Mouse (Mus musculus): Measurements from ENCODE around the gene Zfp583. TPM values are rescaled to one million over a fixed set of nuclear protein-coding genes. Genes with fewer than 3 reads are reported as not detected.
"Not testable (repeated sequence)": the region's sequence is repeated elsewhere in the genome, so short reads cannot be mapped to it uniquely, and the experiment has no call there.

The Zfp583 gene
- polyA plus RNA-seq, 1 experiment from 2014 or later = 13.6 TPM

GRCm38 (mm10) chr7:6358937-6359590, 28.0 kb upstream of the Zfp583 start:
- 52% methylated on average over 10 of the region's 10 CpGs for WGBS
- H3K9me3 ChIP-seq = no peaks in the 10 kb centered on the region
- H3K27me3 ChIP-seq = no peaks in the 10 kb centered on the region
- H3K4me3 ChIP-seq = no peak overlapping the region
- peaks cover 6% of the 10 kb centered on the region for H3K4me1 ChIP-seq (replicated peaks)
- H3K27ac ChIP-seq (replicated peaks) = peak overlapping the region; percentile 28; the same call in 1 of the 2 replicates
- H3K4me2 ChIP-seq = no peak overlapping the region
- no peak for ATAC-seq (ENCODE audit: low FRiP score, low read depth)
- H3K9ac ChIP-seq = no peak overlapping the region
- peaks cover 8% of the 10 kb centered on the region for H3K36me3 ChIP-seq

DNA sequence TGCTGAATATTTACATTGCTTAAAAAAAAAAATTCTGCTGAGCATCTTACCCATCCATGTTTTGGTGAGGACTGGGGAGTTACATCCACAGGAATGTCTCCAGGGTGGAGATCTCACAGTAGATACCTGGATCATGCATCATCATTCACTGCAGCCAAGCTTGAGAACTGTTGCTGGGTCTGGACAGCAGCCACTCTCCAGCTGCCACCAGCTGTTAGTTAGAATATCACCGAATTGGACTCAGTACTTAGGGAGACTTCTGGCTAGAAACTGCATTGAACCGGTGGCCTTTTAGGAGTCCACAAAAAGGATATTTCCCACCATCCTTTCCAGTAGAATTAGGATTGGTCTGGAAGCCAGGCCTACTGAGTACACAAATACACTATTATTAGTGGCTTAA, 27.0 kb upstream of the Zfp583 start:
- 79% methylated on average over 2 of the region's 2 CpGs for WGBS
- Histone ChIP-seq H3K9me3 (no peaks in the 10 kb centered on the region), H3K36me3 (peaks cover 17% of the 10 kb centered on the region), H3K9ac (no peak overlapping the region), H3K4me2 (no peak overlapping the region), H3K4me1 (replicated peaks) (no peaks in the 10 kb centered on the region), H3K27me3 (no peaks in the 10 kb centered on the region), H3K27ac (replicated peaks) (no peak overlapping the region), H3K4me3 (no peak overlapping the region)
- ATAC-seq (ENCODE audit: low FRiP score, low read depth) = no peak

GRCm38 (mm10) chr7:6344124-6344523, 13.0 kb upstream of the Zfp583 start:
- Histone ChIP-seq H3K36me3 (no peaks in the 10 kb centered on the region), H3K9ac (peak overlapping the region; percentile 72), H3K27me3 (no peaks in the 10 kb centered on the region), H3K4me1 (replicated peaks) (peaks cover 7% of the 10 kb centered on the region), H3K4me3 (peak overlapping the region; percentile 73), H3K9me3 (no peaks in the 10 kb centered on the region), H3K4me2 (peak overlapping the region; percentile 63), H3K27ac (replicated peaks) (peak overlapping the region; percentile 94)
- 30% methylated on average over 10 of the region's 10 CpGs for WGBS
- peak; percentile 19; the same call in 1 of the 2 replicates for ATAC-seq (ENCODE audit: low FRiP score, low read depth)

DNA sequence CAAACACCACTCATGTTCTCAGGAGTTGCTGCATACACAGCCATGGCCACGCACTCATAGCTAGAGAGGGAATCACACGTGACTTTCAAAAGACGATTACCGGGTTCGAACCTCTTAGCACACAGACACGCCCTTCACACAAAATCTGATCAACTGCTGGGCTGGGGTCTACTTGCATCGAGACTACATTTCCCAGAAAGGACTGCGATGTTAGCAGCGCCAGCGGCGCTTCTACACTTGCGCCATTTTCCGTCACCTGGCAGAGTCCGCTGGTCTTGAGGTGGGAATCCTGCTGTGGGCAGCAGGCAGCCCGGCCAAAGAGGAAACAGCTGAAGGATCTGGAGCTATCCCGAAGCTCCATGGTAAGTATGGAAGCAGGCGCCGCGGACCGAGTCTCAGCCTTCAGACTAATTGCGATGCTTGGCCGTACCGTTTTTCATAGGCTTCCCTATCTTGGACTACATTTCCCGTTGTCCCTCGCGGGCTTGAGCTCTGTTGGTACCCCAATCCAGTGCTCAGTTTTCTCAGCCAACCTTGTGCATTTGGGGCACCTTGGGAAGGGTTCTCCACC, 12.5 kb upstream of the Zfp583 start, which contains the start of gene Gm3854:
Gene Gm3854 (plus strand): TSS at position 259 of the 571 bp plus-strand sequence.
- Histone ChIP-seq H3K9me3 (no peaks in the 10 kb centered on the region), H3K36me3 (no peaks in the 10 kb centered on the region), H3K4me2 (peak within 1 kb of the TSS; percentile 63), H3K4me3 (peak within 1 kb of the TSS; percentile 73), H3K9ac (peak within 1 kb of the TSS; percentile 72), H3K4me1 (replicated peaks) (peaks cover 7% of the 10 kb centered on the region), H3K27ac (replicated peaks) (peak within 1 kb of the TSS; percentile 94), H3K27me3 (no peaks in the 10 kb centered on the region)
- WGBS = under 1% methylated on average over 26 of the region's 26 CpGs
- peak; percentile 94 for ATAC-seq (ENCODE audit: low FRiP score, low read depth)

- H3K27ac ChIP-seq (replicated peaks) = no peak overlapping the region
- WGBS = 84% methylated on average over 5 of the region's 5 CpGs
- H3K9ac ChIP-seq = no peak overlapping the region
- no peak overlapping the region for H3K4me2 ChIP-seq
- 0 out of 2 replicates have a peak, but pooled peaks cover 3% of the 10 kb centered on the region for H3K27me3 ChIP-seq
- no peak for ATAC-seq (ENCODE audit: low FRiP score, low read depth)
- no peaks in the 10 kb centered on the region for H3K9me3 ChIP-seq
- H3K4me3 ChIP-seq = no peak overlapping the region
- H3K4me1 ChIP-seq (replicated peaks) = peaks cover 7% of the 10 kb centered on the region
- no peaks in the 10 kb centered on the region for H3K36me3 ChIP-seq
These were observed 8.8 kb upstream of the Zfp583 start for GRCm38 (mm10) chr7:6339865-6340264.

GRCm38 (mm10) chr7:6330458-6331232, 440 bp downstream of the Zfp583 start:
- ATAC-seq (ENCODE audit: low FRiP score, low read depth) = peak; percentile 90
- H3K4me2 ChIP-seq = peak overlapping the region; percentile 72

GRCm38 (mm10) chr7:6300796-6301195, 30.3 kb downstream of the Zfp583 start:
- not testable (repeated sequence) for H3K27me3 ChIP-seq; ATAC-seq (ENCODE audit: low FRiP score, low read depth); H3K4me3 ChIP-seq; H3K9ac ChIP-seq; H3K27ac ChIP-seq (replicated peaks); H3K4me1 ChIP-seq (replicated peaks); H3K9me3 ChIP-seq; H3K4me2 ChIP-seq
- H3K36me3 ChIP-seq = peaks cover 57% of the 10 kb centered on the region
- WGBS = 81% methylated on average over 11 of the region's 11 CpGs

More at GRCm38 (mm10) chr7:6330458-6331232, 440 bp downstream of the Zfp583 start:
- peak overlapping the region; percentile 93 for H3K27ac ChIP-seq (replicated peaks)
- peak overlapping the region; percentile 67 for H3K4me3 ChIP-seq
- H3K36me3 ChIP-seq = peaks cover 12% of the 10 kb centered on the region
- WGBS = 12% methylated on average over 23 of the region's 23 CpGs
- peaks cover 11% of the 10 kb centered on the region for H3K4me1 ChIP-seq (replicated peaks)
- H3K27me3 ChIP-seq = no peaks in the 10 kb centered on the region
- H3K9ac ChIP-seq = peak overlapping the region; percentile 82
- H3K9me3 ChIP-seq = no peaks in the 10 kb centered on the region

- Histone ChIP-seq H3K4me1 (replicated peaks) (peaks cover 23% of the 10 kb centered on the region), H3K36me3 (peaks cover 35% of the 10 kb centered on the region)
- not testable (repeated sequence) for H3K27me3 ChIP-seq; ATAC-seq (ENCODE audit: low FRiP score, low read depth); H3K4me2 ChIP-seq; H3K9ac ChIP-seq; H3K9me3 ChIP-seq; H3K4me3 ChIP-seq; H3K27ac ChIP-seq (replicated peaks)
- WGBS = 88% methylated on average over 6 of the region's 6 CpGs
These were observed 40.0 kb downstream of the Zfp583 start for GRCm38 (mm10) chr7:6291121-6291520.

DNA sequence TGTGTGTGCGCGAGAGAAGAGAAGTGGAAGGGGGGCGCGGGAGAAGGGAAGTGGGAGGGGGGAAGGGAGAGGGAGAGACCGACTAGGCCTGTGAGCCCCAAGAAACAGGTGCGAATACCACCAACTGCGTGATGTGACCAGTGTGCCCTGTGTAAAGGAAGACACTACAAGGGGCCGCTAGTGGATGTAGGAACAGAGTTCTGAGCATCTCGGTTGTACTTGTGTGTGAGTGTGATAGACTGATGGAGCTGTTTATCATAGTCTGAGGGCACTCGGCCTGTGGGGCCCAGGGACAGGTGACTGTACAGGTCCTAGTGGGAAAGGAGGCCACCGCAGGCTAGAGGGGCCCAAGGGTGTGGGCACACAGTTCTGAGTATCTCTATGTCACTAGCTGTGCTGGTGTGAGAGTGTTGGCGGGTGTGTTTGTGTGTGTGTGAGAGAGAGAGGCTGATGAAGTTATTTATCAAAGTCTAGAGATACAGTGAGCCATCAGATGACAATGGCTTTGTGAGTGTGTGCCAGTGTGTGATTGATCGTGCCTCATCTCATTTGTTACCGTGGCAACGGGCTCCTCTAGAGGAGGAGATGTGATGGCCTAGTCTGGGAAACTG, 44.1 kb downstream of the Zfp583 start:
- peak overlapping the region; percentile 44 for H3K9ac ChIP-seq
- no peaks in the 10 kb centered on the region for H3K9me3 ChIP-seq
- WGBS = 9% methylated on average over 15 of the region's 15 CpGs
- H3K4me2 ChIP-seq = peak overlapping the region; percentile 66
- peak overlapping the region; percentile 83 for H3K27ac ChIP-seq (replicated peaks)
- peaks cover 36% of the 10 kb centered on the region for H3K4me1 ChIP-seq (replicated peaks)
- ATAC-seq (ENCODE audit: low FRiP score, low read depth) = peak; percentile 31
- H3K4me3 ChIP-seq = peak overlapping the region; percentile 48
- H3K36me3 ChIP-seq = peaks cover 4% of the 10 kb centered on the region; the same call in 1 of the 2 replicates
- H3K27me3 ChIP-seq = no peaks in the 10 kb centered on the region

- Histone ChIP-seq H3K27me3 (no peaks in the 10 kb centered on the region), H3K36me3 (peaks cover 4% of the 10 kb centered on the region; the same call in 1 of the 2 replicates), H3K4me1 (replicated peaks) (peaks cover 36% of the 10 kb centered on the region), H3K4me2 (peak within 1 kb of the TSS; percentile 66), H3K27ac (replicated peaks) (peak within 1 kb of the TSS; percentile 83), H3K9me3 (no peaks in the 10 kb centered on the region), H3K9ac (peak within 1 kb of the TSS; percentile 44), H3K4me3 (peak within 1 kb of the TSS; percentile 48)
- peak; percentile 78 for ATAC-seq (ENCODE audit: low FRiP score, low read depth)
- 3% methylated on average over 50 of the region's 50 CpGs for WGBS
These were observed 45.0 kb downstream of the Zfp583 start, which contains the start of gene Zfp667 for GRCm38 (mm10) chr7:6285842-6286705. Gene Zfp667, plus strand, starts transcription at chr7:6286579.

GRCm38 (mm10) chr7:6285366-6285765, 45.7 kb downstream of the Zfp583 start:
- peak overlapping the region; percentile 48 for H3K4me3 ChIP-seq
- WGBS = 87% methylated on average over 6 of the region's 6 CpGs
- H3K9ac ChIP-seq = no peak overlapping the region
- H3K27ac ChIP-seq (replicated peaks) = peak overlapping the region; percentile 83; the same call in 1 of the 2 replicates
- peaks cover 1% of the 10 kb centered on the region; the same call in 1 of the 2 replicates for H3K36me3 ChIP-seq
- peak overlapping the region; percentile 66 for H3K4me2 ChIP-seq
- ATAC-seq (ENCODE audit: low FRiP score, low read depth) = no peak
- H3K9me3 ChIP-seq = no peaks in the 10 kb centered on the region
- no peaks in the 10 kb centered on the region for H3K27me3 ChIP-seq
- peaks cover 36% of the 10 kb centered on the region for H3K4me1 ChIP-seq (replicated peaks)

Measured in hindbrain, embryonic 15.5 days (tissue).